Mouse (Mus musculus) MEL (cell line): ENCODE results near the gene Itga9. TPM values are rescaled to one million over a fixed set of nuclear protein-coding genes. Genes with fewer than 3 reads are reported as not detected.

Experiments used
- DNase-seq: peaks from one replicate; pipeline ENCODE4 v3.0.0; 2011; ENCODE audit warnings: low read depth, low spot score
- H3K27ac ChIP-seq: 2 replicates; pipeline ENCODE4 v1.5.1; 2012; ENCODE audit warnings: low read depth, mild to moderate bottlenecking, control low read depth, low read length, moderate library complexity; ENCODE audit not compliant: control insufficient read depth
- H3K27me3 ChIP-seq, 2 experiments: fragments of 150-350 bp in 1 of 2; sonication (generic) in 1 of 2; 2 replicates each; pipeline ENCODE4 v1.6.1; 2012; ENCODE audit warnings: low read length in 2 of 2, mild to moderate bottlenecking in 2 of 2, improper control_type of control experiment in 1 of 2, moderate library complexity in 1 of 2; ENCODE audit not compliant: insufficient read depth in 2 of 2, control insufficient read depth in 1 of 2
- H3K36me3 ChIP-seq, 2 experiments: 2 replicates each; pipeline ENCODE4 v1.6.1; 2012 to 2014; ENCODE audit warnings: low read length in 2 of 2, improper control_type of control experiment in 1 of 2, inconsistent platforms in 1 of 2, mild to moderate bottlenecking in 1 of 2; ENCODE audit not compliant: insufficient read depth in 2 of 2, control insufficient read depth in 1 of 2
- H3K4me1 ChIP-seq, 2 experiments: fragments of 150-350 bp in 1 of 2; sonication (generic) in 1 of 2; 2 replicates each; pipeline ENCODE4 v1.6.1; 2012; ENCODE audit warnings: low read length in 2 of 2, improper control_type of control experiment in 1 of 2, mild to moderate bottlenecking in 1 of 2; ENCODE audit not compliant: insufficient read depth in 2 of 2, control insufficient read depth in 1 of 2
- H3K4me3 ChIP-seq, 2 experiments: fragments of 150-350 bp in 1 of 2; sonication (generic) in 1 of 2; 2 replicates each; pipeline ENCODE4 v1.5.1; 2012; ENCODE audit warnings: low read depth in 2 of 2, low read length in 2 of 2, mild to moderate bottlenecking in 2 of 2, moderate library complexity in 2 of 2, control low read depth in 1 of 2, improper control_type of control experiment in 1 of 2; ENCODE audit not compliant: control insufficient read depth in 1 of 2, insufficient read depth in 1 of 2
- H3K79me2 ChIP-seq: 2 replicates; pipeline ENCODE4 v1.6.1; 2012; ENCODE audit warnings: mild to moderate bottlenecking, low read length, moderate library complexity; ENCODE audit not compliant: control insufficient read depth, poor library complexity, insufficient read depth
- H3K9ac ChIP-seq: 2 replicates; pipeline ENCODE4 v1.6.1; 2012; ENCODE audit warnings: low read depth, mild to moderate bottlenecking, control low read depth, low read length, moderate library complexity; ENCODE audit not compliant: control insufficient read depth, poor library complexity, severe bottlenecking
- H3K9me3 ChIP-seq: fragments of 150-350 bp; sonication (generic); replicated peaks from 2 replicates; pipeline ENCODE4 v1.6.1; 2012; ENCODE audit warnings: mild to moderate bottlenecking, low read length, improper control_type of control experiment, moderate library complexity; ENCODE audit not compliant: insufficient read depth
- BHLHE40 ChIP-seq: IDR thresholded peaks from 2 replicates; pipeline ENCODE4 v1.6.1; 2012; ENCODE audit warnings: low read depth, mild to moderate bottlenecking, inconsistent platforms, low read length, improper control_type of control experiment, borderline replicate concordance
- CHD1 ChIP-seq: IDR thresholded peaks from 2 replicates; pipeline ENCODE4 v1.6.1; 2012; ENCODE audit warnings: low read depth, mild to moderate bottlenecking, inconsistent platforms, low read length, improper control_type of control experiment
- CHD2 ChIP-seq: IDR thresholded peaks from 2 replicates; pipeline ENCODE4 v1.6.1; 2011; ENCODE audit warnings: low read length, improper control_type of control experiment
- CTCF ChIP-seq, 3 experiments: IDR thresholded peaks in 2 of 3; conservative IDR thresholded peaks in 1 of 3; 2 replicates each; pipeline ENCODE4 v1.5.1; 2011 to 2012; ENCODE audit warnings: low read length in 3 of 3, low read depth in 2 of 3, mild to moderate bottlenecking in 2 of 3, improper control_type of control experiment in 1 of 3, inconsistent platforms in 1 of 3, mixed read lengths in 1 of 3, moderate library complexity in 1 of 3; ENCODE audit not compliant: control insufficient read depth in 1 of 3, insufficient read depth in 1 of 3, poor library complexity in 1 of 3, severe bottlenecking in 1 of 3
- E2F4 ChIP-seq: IDR thresholded peaks from 2 replicates; pipeline ENCODE4 v1.6.1; 2011; ENCODE audit warnings: low read depth, low read length, improper control_type of control experiment, borderline replicate concordance
- ETS1 ChIP-seq: IDR thresholded peaks from 2 replicates; pipeline ENCODE4 v1.6.1; 2012; ENCODE audit warnings: low read depth, mild to moderate bottlenecking, inconsistent platforms, low read length, improper control_type of control experiment, moderate library complexity
- GABPA ChIP-seq: IDR thresholded peaks from 2 replicates; pipeline ENCODE4 v1.6.1; 2012; ENCODE audit warnings: low read depth, mild to moderate bottlenecking, inconsistent platforms, low read length, improper control_type of control experiment, moderate library complexity
- KAT2A ChIP-seq: conservative IDR thresholded peaks from 2 replicates; pipeline ENCODE4 v1.6.1; 2012; ENCODE audit warnings: low read depth, low read length, improper control_type of control experiment, inconsistent platforms
- MAFK ChIP-seq: IDR thresholded peaks from 2 replicates; pipeline ENCODE4 v1.6.1; 2011; ENCODE audit warnings: low read depth, mild to moderate bottlenecking, low read length, improper control_type of control experiment, borderline replicate concordance
- MAZ ChIP-seq: IDR thresholded peaks from 2 replicates; pipeline ENCODE4 v1.6.1; 2012; ENCODE audit warnings: low read depth, mild to moderate bottlenecking, inconsistent platforms, low read length, improper control_type of control experiment
- MEF2A ChIP-seq: IDR thresholded peaks from 2 replicates; pipeline ENCODE4 v1.6.1; 2014; ENCODE audit warnings: low read depth, mild to moderate bottlenecking, inconsistent platforms, low read length, improper control_type of control experiment; ENCODE audit not compliant: poor library complexity, insufficient replicate concordance, severe bottlenecking; ENCODE audit errors: extremely low read depth
- MYB ChIP-seq: IDR thresholded peaks from 2 replicates; pipeline ENCODE4 v1.6.1; 2011; ENCODE audit warnings: mild to moderate bottlenecking, low read depth, low read length, improper control_type of control experiment
- NELFE ChIP-seq: IDR thresholded peaks from 2 replicates; pipeline ENCODE4 v1.6.1; 2011; ENCODE audit warnings: low read depth, low read length, improper control_type of control experiment
- NRF1 ChIP-seq: IDR thresholded peaks from 2 replicates; pipeline ENCODE4 v1.6.1; 2014; ENCODE audit warnings: low read depth, mild to moderate bottlenecking, inconsistent platforms, low read length, improper control_type of control experiment, moderate library complexity; ENCODE audit not compliant: poor library complexity, insufficient read depth, severe bottlenecking
- POLR2A ChIP-seq, 2 experiments: IDR thresholded peaks; 2 replicates each; pipeline ENCODE4 v1.6.1; 2011 to 2012; ENCODE audit warnings: low read length in 2 of 2, mild to moderate bottlenecking in 2 of 2, control low read depth in 1 of 2, improper control_type of control experiment in 1 of 2, low read depth in 1 of 2, moderate library complexity in 1 of 2; ENCODE audit not compliant: control insufficient read depth in 1 of 2, insufficient read depth in 1 of 2, poor library complexity in 1 of 2
- POLR2AphosphoS5 ChIP-seq: IDR thresholded peaks from 2 replicates; pipeline ENCODE4 v1.6.1; 2012; ENCODE audit warnings: low read depth, borderline replicate concordance, mild to moderate bottlenecking, inconsistent platforms, low read length, moderate library complexity, mixed read lengths
- RAD21 ChIP-seq: IDR thresholded peaks from 2 replicates; pipeline ENCODE4 v1.6.1; 2011; ENCODE audit warnings: mild to moderate bottlenecking, low read depth, low read length, improper control_type of control experiment
- RCOR1 ChIP-seq: IDR thresholded peaks from 2 replicates; pipeline ENCODE4 v1.6.1; 2012; ENCODE audit warnings: low read depth, mild to moderate bottlenecking, inconsistent platforms, low read length, improper control_type of control experiment
- SIN3A ChIP-seq: IDR thresholded peaks from 2 replicates; pipeline ENCODE4 v1.6.1; 2012; ENCODE audit warnings: low read length, improper control_type of control experiment, inconsistent platforms
- SMC3 ChIP-seq: IDR thresholded peaks from 2 replicates; pipeline ENCODE4 v1.6.1; 2011; ENCODE audit warnings: low read depth, low read length, improper control_type of control experiment
- TAL1 ChIP-seq: IDR thresholded peaks from 2 replicates; pipeline ENCODE4 v1.6.1; 2012; ENCODE audit warnings: mild to moderate bottlenecking, inconsistent platforms, low read length, moderate library complexity, mixed read lengths
- UBTF ChIP-seq: IDR thresholded peaks from 2 replicates; pipeline ENCODE4 v1.6.1; 2012; ENCODE audit warnings: low read depth, mild to moderate bottlenecking, inconsistent platforms, low read length, improper control_type of control experiment, moderate library complexity, borderline replicate concordance; ENCODE audit not compliant: insufficient read depth
- USF1 ChIP-seq: IDR thresholded peaks from 2 replicates; pipeline ENCODE4 v1.6.1; 2014; ENCODE audit warnings: low read depth, mild to moderate bottlenecking, inconsistent platforms, low read length, improper control_type of control experiment, moderate library complexity
- USF2 ChIP-seq, 2 experiments: IDR thresholded peaks; 2 replicates each; pipeline ENCODE4 v1.6.1; 2011 to 2012; ENCODE audit warnings: improper control_type of control experiment in 2 of 2, low read length in 2 of 2, borderline replicate concordance in 1 of 2, inconsistent platforms in 1 of 2, low read depth in 1 of 2, mild to moderate bottlenecking in 1 of 2; ENCODE audit not compliant: insufficient read depth in 1 of 2
- ZKSCAN1 ChIP-seq: IDR thresholded peaks from 2 replicates; pipeline ENCODE4 v1.6.1; 2012; ENCODE audit warnings: low read depth, mild to moderate bottlenecking, inconsistent platforms, low read length, improper control_type of control experiment, moderate library complexity
- ZMIZ1 ChIP-seq: IDR thresholded peaks from 2 replicates; pipeline ENCODE4 v1.6.1; 2012; ENCODE audit warnings: low read depth, mild to moderate bottlenecking, inconsistent platforms, low read length, improper control_type of control experiment, moderate library complexity
- ZNF384 ChIP-seq: IDR thresholded peaks from 2 replicates; pipeline ENCODE4 v1.6.1; 2012; ENCODE audit warnings: low read depth, mild to moderate bottlenecking, inconsistent platforms, low read length, improper control_type of control experiment
- polyA plus RNA-seq, 2 experiments: library from polyadenylated mRNA; stranded (reverse) in 1 of 2; unstranded in 1 of 2; fragments of >175 nt in 1 of 2; fragments of >200 nt in 1 of 2; gene quantifications; 2 replicates each; pipeline versions ENCODE4 v1.2.1 to v1.2.4; 2012; ENCODE audit warnings: low replicate concordance in 2 of 2, low read depth in 1 of 2; ENCODE audit not compliant: insufficient read length in 2 of 2, insufficient read depth in 1 of 2, missing spikeins in 1 of 2
- total RNA-seq: library from RNA; depleted of rRNA; stranded (reverse); fragments of 300-350 nt; gene quantifications from 2 replicates; pipeline ENCODE4 v1.2.3, GENCODE M21; 2012

Gene Itga9
- total and polyA plus RNA-seq, 3 experiments = 0.19 to 0.21 TPM; not detected in 1

DNA sequence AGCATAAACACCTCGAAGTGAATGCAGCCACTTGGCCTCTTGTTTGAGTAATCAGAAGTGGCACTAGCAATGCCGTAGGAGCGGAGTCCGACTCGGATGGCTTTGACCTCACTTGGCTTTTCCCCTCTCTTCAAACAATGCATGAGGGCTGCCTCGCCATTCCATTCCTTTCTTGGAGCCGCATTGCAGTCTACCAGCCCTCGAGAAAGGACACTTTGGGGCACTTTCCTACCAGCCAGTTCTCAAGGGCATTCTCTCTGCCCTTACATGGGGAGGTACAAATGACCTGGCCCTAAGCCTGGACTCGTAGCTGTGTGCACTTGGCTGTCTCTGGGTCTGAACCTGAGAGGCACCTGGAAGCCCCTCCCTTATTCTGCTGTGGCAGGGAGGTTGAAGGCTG lies 134.8 kb downstream of the Itga9 start:
- H3K36me3 ChIP-seq = no peaks in the 10 kb centered on the region
- H3K4me1 ChIP-seq = no peaks in the 10 kb centered on the region
- H3K27ac ChIP-seq = no peak overlapping the region
- H3K27me3 ChIP-seq = no peaks in the 10 kb centered on the region; a peak in 2 of 4 replicates
- TF ChIP-seq ETS1 (no peak), MAZ (no peak), GABPA (no peak), USF2 (IDR thresholded peaks at IDR 0.05; ENCODE audit: borderline replicate concordance in 1 of 2, insufficient read depth in 1 of 2, low read depth in 1 of 2, low read length in 2 of 2) (no peak), USF1 (no peak), CTCF (IDR thresholded peaks at IDR 0.05 in 2 of 3, conservative IDR thresholded peaks at IDR 0.05 in 1 of 3; ENCODE audit: control insufficient read depth in 1 of 3, insufficient read depth in 1 of 3, low read depth in 2 of 3, low read length in 3 of 3, poor library complexity in 1 of 3, severe bottlenecking in 1 of 3) (no peak), POLR2AphosphoS5 (no peak), RAD21 (no peak), TAL1 (no peak), MYB (no peak), MAFK (no peak), ZNF384 (no peak), E2F4 (no peak), CHD1 (no peak), ZMIZ1 (no peak), CHD2 (no peak)
- no peak overlapping the region for H3K9ac ChIP-seq
- H3K79me2 ChIP-seq = no peaks in the 10 kb centered on the region
- DNase-seq = no peak
- no peak overlapping the region for H3K4me3 ChIP-seq
- no peaks in the 10 kb centered on the region for H3K9me3 ChIP-seq

DNA sequence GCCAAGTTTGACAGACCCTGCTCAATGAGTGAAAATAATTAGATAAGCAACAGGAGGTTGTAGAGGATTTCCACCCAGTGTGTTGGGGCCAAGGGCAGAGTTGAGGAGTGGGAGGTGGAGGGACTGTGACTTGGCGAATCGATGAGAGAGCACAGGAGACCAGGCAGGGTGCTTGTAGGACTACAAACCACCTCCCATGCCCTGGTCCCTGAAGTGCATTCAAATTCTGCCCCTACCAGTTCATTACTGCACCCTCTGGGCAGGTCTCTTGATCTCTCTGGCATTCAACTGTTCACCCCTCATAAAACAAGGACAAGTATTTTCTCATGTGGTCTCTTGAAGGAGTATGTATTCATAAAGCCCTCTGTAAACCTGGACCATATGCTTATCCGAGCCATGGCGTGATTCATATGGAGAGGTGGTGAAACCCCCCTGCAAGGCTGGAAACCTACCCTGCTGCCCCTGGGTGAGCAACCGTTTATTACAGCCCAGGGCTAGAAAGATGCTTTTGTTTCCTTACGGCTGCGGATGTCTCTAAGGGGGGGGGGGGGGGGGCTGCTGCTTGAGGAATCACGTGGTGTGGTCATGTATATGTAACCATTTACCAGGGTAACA lies 143.0 kb downstream of the Itga9 start:
- no peak overlapping the region for H3K27ac ChIP-seq
- H3K79me2 ChIP-seq = no peaks in the 10 kb centered on the region
- no peaks in the 10 kb centered on the region for H3K4me1 ChIP-seq
- H3K36me3 ChIP-seq = no peaks in the 10 kb centered on the region
- no peaks in the 10 kb centered on the region for H3K9me3 ChIP-seq
- no peak overlapping the region for H3K9ac ChIP-seq
- TF ChIP-seq POLR2A (IDR thresholded peaks at IDR 0.05; ENCODE audit: control insufficient read depth in 1 of 2, insufficient read depth in 1 of 2, low read depth in 1 of 2, low read length in 2 of 2, poor library complexity in 1 of 2) (no peak), CTCF (IDR thresholded peaks at IDR 0.05 in 2 of 3, conservative IDR thresholded peaks at IDR 0.05 in 1 of 3; ENCODE audit: control insufficient read depth in 1 of 3, insufficient read depth in 1 of 3, low read depth in 2 of 3, low read length in 3 of 3, poor library complexity in 1 of 3, severe bottlenecking in 1 of 3) (no peak), ETS1 (no peak), SMC3 (no peak), CHD2 (no peak), MYB (no peak), NELFE (no peak), ZNF384 (no peak), RCOR1 (no peak), ZKSCAN1 (no peak), NRF1 (no peak), RAD21 (no peak), KAT2A (no peak), MEF2A (no peak), BHLHE40 (no peak), MAFK (no peak), GABPA (no peak), UBTF (no peak), SIN3A (no peak), USF2 (IDR thresholded peaks at IDR 0.05; ENCODE audit: borderline replicate concordance in 1 of 2, insufficient read depth in 1 of 2, low read depth in 1 of 2, low read length in 2 of 2) (no peak)
- H3K4me3 ChIP-seq = no peak overlapping the region
- no peak for DNase-seq
- H3K27me3 ChIP-seq = no peaks in the 10 kb centered on the region; a peak in 1 of 4 replicates
